Mouse (Mus musculus) right cerebral cortex, postnatal 4 days (tissue): ENCODE data around the gene Hdgf.

Experiments used
- DNase-seq: peaks from one replicate; pipeline ENCODE4 v3.0.0-alpha.2; 2022

Hdgf gene

DNA sequence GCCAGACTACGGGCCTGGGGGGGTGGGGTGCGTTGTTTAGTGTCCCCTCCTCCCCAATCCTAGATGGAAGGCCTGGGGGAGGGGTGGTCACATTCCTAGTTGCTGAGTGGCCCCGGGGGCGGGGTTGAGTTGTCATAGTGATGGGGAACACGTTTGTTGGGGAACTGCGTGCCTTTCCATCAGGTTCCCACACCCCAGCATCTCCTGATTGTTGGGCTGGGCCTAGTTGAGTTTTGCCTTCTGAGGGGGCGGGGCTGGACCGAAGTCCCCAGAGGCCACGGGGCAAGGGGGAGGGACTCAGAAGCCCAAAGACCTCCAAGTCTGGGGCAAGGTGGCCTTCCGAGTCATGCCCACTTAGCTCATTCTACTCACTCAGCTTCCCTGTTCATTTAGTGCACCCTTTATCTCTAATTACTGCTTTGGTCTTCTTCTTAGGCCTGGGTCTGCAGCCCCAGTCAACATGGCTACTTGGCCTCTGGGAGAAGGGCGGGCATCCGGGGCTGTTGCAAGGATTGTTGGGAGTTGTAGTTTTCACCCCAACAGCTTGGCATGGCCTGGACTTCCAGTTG is 4.5 kb downstream of the Hdgf start:
- peak; percentile 56 for DNase-seq

DNA sequence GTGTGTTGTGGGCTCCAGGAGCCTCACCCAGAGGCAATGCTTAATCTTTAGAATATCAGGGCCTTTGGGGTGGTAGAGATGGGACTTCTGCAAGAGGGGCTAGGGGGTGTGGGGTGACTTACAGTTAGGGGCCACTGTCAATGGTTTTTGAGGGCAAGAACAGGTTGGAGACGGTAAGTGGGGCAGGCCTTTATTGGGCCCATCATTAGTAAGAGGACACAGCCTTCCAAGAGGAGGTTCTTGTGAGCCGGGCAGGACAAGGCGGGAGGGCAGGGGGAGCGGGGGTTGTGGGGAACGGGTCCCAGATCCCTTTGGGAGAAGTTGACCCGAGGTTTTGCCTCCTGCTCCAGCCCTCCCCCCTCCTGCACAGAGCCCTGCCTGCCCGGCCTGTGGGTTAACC is 7.4 kb downstream of the Hdgf start:
- no peak for DNase-seq

DNA sequence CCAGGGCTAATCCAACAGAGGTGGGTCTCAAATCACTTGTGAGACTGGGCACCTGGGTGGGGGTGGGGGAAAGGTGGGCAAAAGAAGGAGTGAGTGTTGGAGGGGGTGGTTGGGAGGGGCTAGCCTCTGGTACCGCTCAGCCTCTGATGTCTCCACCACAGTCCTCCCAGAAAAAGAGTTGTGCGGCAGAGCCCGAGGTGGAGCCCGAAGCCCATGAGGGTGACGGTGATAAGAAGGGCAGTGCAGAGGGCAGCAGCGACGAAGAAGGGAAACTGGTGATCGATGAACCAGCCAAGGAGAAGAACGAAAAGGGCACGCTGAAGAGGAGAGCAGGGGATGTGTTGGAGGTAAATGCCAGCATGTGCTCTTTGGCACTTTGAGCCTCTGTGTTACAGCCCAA is 7.8 kb downstream of the Hdgf start:
- no peak for DNase-seq

DNA sequence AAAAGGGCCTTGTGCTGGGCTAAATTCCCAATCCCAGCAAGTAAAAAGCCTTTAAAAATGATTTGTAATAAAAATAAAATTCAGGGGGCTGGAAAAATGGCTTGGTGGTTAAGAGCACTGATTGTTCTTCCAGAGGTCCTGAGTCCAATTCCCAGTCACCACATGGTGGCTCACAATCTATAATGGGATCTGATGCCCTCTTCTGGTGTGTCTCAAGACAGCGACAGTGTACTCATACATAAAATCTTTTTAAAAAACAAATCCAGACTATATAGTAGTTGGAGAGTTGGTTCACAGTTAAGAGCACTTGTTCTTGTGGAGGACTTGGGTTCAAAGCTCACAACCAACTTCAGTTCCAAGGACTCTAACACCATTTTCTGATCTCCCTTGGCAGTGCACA is 10.9 kb downstream of the Hdgf start:
- DNase-seq = no peak

DNA sequence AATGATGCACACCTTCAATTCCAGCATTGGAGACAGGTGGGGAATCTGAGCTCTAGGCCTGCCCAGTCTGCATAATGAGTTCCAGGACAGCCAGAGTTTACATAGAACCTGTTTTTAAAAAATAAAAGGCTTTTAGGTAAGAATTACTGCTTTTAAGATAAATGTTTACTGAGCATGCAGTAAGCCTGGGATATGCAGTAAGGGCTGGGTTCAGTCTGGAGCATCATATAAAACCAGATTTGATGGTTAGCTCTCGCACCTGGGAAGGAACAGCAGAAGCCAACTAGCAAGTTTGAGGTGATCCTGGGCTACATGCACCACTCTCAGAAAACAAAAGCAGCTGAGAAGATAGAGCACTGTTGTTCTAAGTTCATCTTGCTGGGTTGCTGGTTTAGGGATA is 12.4 kb downstream of the Hdgf start:
- DNase-seq = no peak

DNA sequence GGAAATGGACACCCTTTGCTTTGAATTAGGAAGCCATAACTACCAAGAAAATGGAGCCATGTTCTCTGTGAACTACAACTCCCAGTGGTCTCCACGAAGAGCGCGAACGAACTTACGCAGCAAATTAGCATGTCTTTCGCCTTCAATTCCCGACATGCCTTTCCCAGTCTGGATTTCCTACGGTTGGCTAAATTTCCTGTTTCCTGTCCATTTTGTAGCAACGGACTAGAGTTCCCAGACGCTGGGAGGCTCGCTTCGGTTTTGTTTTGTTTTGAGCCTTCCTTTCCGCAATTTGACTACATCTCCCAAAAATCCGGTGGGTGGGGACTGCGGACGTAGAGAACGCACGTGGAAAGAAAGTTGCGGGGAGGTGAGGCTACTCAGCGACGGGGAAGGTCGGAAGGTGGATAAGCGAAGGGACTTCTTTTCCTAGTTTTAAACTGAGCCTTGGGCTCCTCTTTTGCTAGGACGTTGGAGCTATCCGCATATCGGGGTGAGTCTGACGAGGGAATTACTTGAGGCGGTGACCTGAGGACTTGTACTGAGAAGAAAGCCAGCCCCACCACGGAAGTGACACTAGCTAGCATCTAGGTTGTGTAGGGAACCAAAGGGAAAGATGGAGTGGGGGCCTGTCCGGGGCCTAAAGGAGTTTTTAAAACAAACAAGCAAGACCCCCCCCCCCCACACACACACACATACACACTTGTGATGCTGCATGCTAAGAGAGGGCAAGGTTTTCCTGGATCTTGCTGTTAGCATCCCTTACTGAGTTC is 13.4 kb downstream of the Hdgf start, which contains the start of gene Mrpl24:
Mrpl24 (plus strand) TSS at position 171 of the 773 bp plus-strand sequence.
- DNase-seq = peak; percentile 66

DNA sequence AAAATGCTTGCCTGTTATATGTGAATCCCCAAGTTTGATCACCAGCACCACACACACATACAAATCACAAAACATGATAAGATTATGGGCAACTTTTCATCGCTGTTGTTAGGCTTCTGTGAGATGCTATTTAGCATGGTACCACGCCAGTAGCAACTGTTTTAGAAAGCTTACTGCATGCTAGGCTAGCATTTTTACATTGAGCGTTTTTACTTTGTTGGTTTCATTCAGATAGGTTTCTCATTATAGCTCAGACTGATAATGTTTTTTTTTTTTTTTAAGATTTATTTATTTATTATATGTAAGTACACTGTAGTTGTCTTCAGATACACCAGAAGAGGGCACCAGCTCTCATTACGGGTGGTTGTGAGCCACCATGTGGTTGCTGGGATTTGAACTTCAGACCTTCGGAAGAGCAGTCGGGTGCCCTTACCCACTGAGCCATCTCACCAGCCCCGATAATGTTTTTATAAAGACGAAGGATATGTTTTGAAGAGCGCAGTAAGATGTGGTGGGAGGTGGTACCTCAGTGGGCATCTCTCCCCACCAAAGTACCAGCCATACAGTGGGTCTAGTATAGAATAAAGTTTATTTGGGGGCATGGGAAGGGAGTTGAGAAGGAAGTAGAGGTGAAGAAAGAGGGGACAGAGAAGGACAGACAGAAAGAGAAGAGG is 14.3 kb downstream of the Hdgf start:
- DNase-seq = no peak

DNA sequence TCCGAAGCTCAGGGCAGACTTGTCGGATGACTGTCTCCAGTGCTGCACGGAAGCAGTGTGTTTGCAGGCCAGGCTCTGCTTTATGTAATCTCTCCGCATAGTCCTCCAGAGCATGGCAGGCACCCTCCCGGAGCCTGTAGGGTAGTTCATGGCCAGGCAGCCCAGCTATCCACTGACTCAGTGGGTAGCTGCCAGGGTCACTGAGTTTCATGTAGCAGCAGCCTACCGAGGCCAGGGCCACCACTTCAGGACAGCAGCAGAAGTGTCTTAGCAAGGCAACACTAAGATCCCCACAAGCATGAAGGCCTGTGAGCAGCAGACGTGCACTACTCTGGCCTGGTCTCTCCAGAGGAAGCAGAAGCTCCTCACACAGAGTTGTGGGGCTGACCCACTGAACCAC is 18.9 kb downstream of the Hdgf start:
- no peak for DNase-seq

DNA sequence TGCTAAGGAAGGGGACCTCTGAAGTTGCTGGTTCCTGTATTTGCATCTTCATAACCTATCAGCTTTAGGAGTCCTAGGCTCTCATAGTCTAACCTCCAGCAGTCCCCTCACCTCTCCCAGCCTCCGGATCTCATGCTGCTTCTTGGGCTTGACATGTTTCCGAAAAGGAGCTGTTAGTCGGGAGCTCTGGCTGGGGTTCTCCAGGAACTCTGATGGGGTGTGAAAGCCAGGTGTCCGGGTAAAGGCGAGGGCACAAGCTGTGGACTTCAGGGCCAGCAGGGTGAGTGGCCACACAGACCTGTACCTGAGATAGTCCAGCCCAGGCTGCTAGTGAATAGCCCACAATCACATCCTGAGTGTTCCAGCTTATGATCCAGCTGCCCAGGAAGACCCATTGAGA is 21.3 kb downstream of the Hdgf start:
- DNase-seq = no peak

DNA sequence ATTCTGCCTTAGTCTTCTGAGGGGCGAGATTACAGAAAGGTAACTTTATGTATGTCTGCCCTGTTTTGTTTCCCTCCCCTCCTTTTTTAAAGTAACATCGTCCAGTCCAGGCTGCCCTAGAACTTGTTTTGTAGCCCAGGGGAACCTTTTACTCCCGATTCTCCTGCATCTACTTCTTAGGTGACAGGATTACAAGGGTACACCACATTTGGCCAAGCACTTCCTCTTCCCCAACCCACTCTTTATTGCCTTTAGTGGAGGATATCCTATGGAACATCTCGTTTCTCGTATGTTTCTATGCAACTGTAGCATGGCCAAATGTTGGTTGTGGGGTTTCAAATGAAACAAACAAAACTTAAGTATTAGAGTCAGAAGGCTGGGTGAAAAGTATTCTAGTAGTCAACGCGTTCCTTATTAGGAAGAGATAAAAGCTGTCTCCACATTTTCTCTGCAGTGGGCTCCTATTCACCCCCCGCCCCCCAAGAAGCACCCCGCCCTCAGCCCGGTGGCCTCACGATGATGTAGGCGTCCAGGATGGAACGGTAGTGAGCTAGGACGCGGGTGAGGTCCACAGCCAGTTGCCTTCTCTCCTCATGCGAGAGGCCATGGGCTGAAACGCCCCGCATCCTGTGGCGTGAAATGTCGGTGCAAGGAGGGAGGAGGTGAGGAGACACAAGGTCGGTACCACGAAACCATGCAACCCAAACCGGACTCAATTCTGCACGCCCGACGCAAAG is 23.4 kb downstream of the Hdgf start:
- no peak for DNase-seq

DNA sequence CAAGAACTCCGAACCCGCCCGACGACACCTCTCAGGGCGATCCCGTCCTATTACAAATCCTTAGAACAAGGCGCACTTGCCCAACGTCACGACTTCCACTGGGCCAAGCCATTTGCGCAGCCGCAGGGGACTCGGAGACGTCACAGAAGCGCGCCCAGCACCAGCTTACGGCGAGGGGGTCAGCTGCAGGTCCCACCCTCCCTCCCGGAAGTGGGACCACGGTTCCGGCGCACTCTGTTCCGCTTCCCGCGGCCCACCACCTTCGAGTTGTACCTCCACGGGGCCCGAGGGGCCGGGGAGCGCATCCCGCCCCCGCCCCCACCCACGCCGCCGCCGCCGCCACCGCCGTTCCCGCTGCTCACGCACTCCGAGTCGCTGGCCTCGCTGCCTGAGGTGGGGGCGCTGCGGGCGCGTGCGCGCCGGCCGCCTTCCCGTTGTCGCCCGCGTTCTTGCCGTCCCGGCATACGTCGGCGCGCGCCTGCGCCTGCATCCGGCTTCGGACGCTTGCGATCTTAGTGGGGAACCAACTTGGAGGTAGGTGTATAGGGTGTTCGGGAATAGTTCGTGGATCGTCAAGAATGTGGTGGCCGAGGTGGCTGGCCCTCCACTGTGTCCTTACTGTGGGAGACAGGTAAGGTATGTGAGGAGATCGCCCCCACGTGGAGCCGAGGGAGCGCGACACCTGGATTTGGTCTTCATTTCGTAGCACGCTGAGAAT is 24.1 kb downstream of the Hdgf start, which contains the start of the genes Isg20l2 and Rrnad1:
Isg20l2 (plus strand) TSS at position 237 of the 718 bp plus-strand sequence.
Rrnad1 (minus strand) TSS at position 640 of the 718 bp plus-strand sequence.
- peak; percentile 97 for DNase-seq

DNA sequence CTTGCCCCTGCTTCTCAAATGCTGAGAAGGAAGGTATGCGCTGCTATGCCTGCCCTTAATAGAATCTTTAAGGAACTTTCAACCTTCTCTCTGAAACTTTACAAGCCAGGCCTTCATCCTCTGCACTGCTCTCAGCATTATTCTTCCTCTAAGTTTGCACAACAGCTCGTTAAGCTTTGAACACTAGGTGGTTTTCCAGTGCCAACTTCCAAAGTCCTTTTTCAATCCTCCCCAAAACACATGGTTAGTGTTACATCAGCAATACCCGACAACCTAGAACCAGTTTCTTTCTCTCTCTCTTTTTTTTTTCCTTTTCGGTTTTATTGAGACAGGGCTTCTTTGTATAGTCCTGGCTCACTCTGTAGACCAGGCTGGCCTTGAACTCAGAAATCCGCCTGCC is 27.9 kb downstream of the Hdgf start:
- no peak for DNase-seq

DNA sequence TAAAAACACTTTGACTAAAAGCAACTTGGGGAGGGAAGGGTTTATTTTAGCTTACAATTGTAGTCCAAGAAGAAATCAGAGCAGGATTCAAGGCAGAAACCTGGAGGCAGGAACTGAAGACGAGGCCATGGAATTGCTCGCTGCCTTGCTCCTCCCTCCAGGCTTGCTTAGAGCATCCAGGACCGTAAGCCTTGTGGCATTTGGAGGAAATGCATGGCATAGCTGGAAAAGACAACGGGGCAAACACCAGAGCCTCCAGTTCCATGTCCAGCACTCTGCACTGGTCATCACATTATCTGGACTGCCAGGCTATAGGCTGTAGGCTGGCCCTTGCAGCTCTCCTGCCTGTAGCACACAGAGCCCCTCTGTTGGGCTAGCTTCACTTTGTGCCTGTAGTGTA is 28.4 kb downstream of the Hdgf start:
- DNase-seq = no peak

DNA sequence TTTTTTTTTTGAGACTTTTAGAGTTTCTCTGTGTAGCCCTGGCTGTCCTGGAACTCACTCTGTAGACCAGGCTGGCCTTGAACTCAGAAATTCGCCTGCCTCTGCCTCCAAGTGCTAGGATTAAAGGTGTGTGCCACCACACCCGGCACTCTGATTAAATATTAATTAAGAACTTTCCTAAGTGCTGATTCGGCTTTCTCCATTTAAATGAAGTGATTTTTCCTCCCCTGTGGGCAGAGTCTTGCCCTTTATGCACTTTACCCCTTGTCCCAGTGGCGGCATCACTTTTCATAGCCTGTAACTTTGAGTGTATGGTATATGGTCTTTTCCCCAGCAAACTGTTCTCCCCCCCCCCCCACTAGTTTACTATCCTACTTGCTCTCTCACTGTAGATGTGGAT is 29.1 kb downstream of the Hdgf start:
- no peak for DNase-seq

DNA sequence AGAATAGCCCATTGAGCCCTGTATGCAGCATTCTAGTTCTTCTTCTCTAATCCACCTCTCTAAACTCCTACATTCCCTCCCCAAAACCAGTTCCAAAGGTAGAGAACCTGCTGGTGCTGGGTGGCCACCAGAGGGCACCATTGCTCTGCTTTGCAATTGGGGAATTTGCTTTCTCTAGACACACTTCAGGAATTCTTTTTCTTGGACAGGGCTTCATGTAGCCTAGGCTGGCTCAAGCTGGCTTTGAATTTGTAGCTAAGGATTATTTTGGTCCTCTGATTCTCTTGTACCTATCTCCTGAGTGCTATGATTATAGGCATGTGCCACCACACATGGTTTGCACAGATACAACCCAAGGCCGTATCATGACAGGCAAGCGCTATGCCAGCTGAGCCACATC is 29.7 kb downstream of the Hdgf start:
- DNase-seq = peak; percentile 95

DNA sequence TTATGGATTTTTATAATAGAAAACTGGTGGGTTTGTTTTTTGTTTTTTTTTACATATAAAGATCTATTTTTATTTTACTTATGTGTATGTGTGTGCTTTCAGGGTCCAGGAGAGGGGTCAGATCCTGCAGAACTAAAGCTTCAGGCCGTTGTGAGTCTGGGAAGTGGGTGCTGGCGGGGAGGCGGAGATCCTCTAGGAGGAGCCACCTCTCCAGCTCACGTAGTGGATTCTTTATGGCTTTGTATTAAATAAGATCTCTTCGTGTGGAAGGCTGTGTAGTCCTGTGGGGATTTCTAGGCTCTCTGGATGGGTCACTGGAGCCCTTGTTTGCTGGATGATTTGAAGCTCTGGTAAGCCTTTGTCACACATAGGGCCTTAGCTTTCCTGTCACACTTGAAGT is 34.5 kb downstream of the Hdgf start:
- DNase-seq = no peak

DNA sequence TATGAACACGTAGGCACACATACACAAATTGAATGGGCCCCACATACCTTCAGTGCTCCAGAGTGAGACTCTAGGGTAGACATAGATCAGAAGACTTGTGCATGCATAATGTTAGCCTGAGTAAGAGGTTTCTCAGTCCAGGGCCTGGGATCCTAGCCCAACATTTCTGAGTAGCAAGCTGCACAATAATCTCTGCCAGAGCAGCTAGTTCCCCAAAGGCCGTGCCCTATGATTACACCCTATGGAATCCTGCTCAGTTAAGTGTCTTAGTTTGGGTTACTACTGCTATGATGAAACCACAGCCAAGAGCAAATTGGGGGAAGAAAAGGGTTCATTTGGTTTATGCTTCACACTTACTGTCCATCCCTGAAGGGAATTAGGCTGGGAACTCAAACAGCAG is 36.4 kb downstream of the Hdgf start:
- no peak for DNase-seq

DNA sequence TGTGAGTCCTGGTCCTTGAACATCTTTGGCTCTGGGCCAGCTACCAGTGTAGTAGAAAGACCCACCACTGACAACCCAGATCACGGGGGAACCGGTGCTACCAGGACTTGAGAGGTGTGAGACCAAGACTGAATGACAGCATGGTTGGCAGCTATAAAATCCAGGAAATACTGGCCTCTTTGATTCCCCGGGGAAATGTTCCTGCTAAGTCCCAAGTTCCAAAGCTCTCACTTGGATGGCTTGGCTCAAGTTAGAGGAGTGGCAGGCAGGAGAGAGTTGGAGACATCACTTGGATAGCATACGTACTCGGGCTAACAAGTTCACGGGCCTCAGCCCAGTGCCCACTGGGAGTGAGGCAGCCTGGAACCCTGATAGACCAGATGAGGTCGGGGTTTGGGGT is 37.5 kb downstream of the Hdgf start:
- no peak for DNase-seq

DNA sequence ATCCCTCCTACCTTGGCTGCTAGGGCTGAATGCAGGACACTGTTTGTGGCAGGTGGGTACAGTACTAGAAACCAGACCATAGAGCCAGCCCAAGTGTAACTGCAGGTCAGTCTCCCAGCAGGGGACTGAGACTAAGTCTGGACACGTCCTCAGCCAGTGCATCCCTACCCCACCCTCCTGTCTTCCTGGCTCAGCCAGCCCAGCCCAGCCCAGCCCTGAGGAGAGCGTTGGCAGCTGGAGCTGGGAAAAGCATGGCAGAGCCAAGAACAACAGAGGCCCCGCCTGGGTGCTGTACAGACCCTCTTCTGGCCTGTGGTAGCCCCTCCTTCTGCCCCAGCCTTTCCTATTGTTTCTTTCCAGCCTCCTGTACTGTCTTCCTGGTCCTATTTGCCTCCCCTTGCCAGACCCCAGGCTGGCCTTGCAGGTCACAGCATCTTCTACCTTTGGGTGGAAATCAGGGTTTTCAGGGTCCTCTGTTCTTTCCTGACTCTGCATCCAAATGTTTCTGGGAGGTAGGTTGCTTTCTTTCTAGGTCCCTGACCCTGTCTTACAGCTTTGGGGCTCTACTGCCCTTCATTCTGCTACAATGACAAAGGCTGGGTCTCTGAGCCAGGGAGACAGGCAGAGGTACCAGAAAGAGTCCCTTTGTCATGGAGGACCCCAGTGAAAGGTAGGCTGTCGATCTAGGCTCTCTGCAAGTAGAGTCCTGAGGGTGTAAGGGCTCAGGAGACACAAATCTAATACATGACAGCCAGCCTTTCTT is 38.9 kb downstream of the Hdgf start:
- no peak for DNase-seq

DNA sequence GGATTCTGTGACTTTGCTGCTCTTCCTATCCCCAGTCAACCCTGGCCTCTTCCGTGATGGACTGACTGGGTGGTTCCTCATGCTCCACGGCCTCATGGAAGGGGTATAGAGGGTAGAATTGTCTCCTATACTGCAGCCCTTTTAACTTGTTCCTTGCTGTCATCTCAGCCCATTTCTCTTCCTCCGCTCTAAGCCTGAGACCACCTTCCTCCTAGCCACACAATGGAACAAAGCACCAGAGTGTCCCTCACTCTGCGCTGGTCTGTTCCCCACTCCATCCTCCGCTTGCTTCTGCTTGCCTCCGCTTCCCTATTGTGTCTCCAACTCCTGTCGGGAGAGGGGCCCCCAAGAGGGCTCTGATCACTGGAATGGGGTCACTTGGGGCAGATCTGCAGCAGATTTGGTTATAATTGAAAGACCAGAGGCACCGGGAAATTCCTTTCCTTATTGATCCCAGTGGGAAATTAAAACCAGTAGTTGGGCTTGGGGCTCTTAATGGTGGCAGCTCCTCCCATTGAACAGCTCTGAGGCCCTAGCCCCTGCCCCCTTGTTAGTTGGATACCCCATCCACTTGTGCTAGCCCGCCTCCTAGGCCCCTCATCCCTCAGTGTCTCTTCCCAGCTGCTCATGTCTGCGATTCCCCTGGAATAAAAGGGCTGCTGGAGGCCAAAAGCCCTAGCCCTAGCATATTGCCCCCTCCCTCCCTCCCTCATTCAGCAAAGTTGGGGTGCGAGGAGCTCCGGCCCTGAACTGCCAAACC is 39.8 kb downstream of the Hdgf start:
- DNase-seq = no peak

DNA sequence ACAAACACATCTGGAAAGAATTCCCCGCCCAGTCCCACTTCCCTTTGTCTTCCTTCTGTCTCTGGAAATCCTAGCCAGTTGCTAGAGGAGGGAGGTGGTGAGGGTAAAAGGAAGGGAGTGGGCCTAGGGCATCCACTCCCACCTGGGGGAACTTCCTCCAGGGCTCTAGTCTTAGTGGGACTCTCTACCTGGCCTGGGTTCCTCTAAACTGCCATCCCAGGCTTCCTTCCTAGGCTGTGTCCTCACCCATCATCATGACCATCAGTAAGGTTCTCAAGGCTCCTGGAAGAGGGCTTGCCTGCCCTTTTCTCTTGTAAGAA is 40.4 kb downstream of the Hdgf start:
- DNase-seq = no peak
